Mouse (Mus musculus): ENCODE data around the gene Hist1h1e.

DNA sequence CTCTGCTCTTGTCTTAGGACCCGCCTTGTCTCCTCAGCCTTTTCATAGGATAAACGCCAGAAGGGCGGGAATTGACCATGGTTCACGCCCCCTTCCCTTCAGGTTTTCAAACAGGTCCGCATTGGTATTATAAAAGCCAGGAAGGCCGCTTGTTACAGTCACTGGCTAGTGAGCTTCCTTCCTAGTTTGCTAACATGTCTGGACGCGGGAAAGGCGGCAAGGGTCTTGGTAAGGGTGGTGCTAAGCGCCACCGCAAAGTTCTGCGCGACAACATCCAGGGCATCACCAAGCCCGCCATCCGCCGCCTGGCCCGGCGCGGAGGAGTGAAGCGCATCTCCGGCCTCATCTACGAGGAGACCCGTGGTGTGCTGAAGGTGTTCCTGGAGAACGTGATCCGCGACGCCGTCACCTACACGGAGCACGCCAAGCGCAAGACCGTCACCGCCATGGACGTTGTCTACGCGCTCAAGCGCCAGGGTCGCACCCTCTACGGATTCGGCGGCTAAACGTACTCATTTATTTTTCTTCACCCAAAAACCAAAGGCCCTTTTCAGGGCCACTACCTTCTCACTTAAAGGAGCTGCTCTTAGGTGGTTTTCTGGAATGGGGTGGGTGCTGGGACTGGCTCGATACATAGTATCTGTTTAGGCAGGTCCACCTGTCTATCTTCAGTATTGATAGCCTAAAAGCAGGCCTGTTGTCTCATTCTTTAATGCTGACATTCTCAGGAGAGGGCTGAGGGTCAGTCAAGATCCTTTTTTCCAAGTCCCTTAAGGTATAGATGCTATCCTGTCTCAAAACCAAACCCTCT lies 40.7 kb downstream of the Hist1h1e start, which contains the start of gene Hist1h4d:
- TF ChIP-seq CTCF (conservative IDR thresholded peaks at IDR 0.05; ENCODE audit: low read length) (no peak), NANOG (IDR thresholded peaks at IDR 0.05; ENCODE audit: borderline replicate concordance, low read length) (no peak)
